In the genomic region with DNA sequence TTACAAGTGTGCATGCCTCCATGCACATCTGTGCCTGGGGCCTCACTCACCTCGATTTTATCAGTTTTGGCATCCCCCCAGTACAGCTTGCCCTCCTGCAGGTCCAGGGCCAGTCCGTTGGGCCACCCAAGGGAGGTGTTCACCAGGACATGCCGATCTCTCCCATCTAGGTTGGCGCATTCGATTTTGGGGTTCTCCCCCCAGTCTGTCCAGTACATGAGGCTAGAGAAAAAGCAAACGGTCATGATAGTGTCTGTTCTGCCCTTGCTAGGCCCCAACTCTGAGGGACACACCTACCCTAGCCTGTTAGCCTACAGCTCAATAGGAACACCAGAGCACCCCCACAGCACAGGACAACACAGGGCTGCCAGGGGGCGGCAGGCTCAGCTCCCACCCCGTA, we compare ENCODE assay signal across 33 mouse cellular contexts.
"Had no signal": no experiment of that assay in that cellular context is flagged by ENCODE, and none has a peak within 500 bp of the region (broad histone marks: within the 10 kb centered on the region; RNA-seq: fewer than 3 reads in every experiment).

No protein-coding gene starts in this region.

- H3K36me3 ChIP-seq: hindbrain, embryonic 15.5 days had no signal

- H3K4me3 ChIP-seq: heart, embryonic 12.5 days; heart, embryonic 13.5 days; heart, embryonic 15.5 days; hindbrain, embryonic 10.5 days; hindbrain, embryonic 12.5 days; hindbrain, embryonic 15.5 days; intestine, embryonic 15.5 days; kidney, embryonic 15.5 days; layer of hippocampus, adult 2 months; left cerebral cortex, adult 2 months had no signal

- H3K9me3 ChIP-seq: heart, embryonic 12.5 days; heart, embryonic 13.5 days; heart, embryonic 15.5 days; hindbrain, embryonic 10.5 days; hindbrain, embryonic 12.5 days; hindbrain, embryonic 15.5 days; intestine, embryonic 15.5 days; kidney, embryonic 15.5 days had no signal

- DNase-seq: heart, postnatal 10 days; heart, postnatal 14 days; heart, postnatal 36 days; heart, postnatal 4 days; kidney, adult 11 months; kidney, adult 18-20 months; kidney, adult 2 months; kidney, adult 8-10 months; kidney, adult 9 months; kidney, postnatal 10 days; kidney, postnatal 14 days; kidney, postnatal 25 days; kidney, postnatal 36 days; kidney, postnatal 4 days; layer of hippocampus, adult 9-11 months; layer of hippocampus, postnatal 36 days had no signal

- H3K9ac ChIP-seq: heart, embryonic 12.5 days; heart, embryonic 13.5 days; heart, embryonic 15.5 days; hindbrain, embryonic 12.5 days; hindbrain, embryonic 14.5 days; hindbrain, embryonic 15.5 days; intestine, embryonic 15.5 days; kidney, embryonic 15.5 days had no signal

- H3K27ac ChIP-seq: heart, embryonic 13.5 days; heart, embryonic 15.5 days; hindbrain, embryonic 10.5 days; hindbrain, embryonic 12.5 days; hindbrain, embryonic 14.5 days; hindbrain, embryonic 15.5 days; intestine, embryonic 15.5 days; kidney, embryonic 15.5 days; kidney, postnatal 0 days; layer of hippocampus, adult 2 months; left cerebral cortex, adult 2 months had no signal

- ATAC-seq: hindbrain, embryonic 16.5 days; inflammation-experienced regulatory T-cells, adult 6 months; intestine, embryonic 15.5 days; intestine, embryonic 16.5 days; intestine, postnatal 0 days had no signal

- H3K27me3 ChIP-seq: heart, embryonic 12.5 days; heart, embryonic 13.5 days; heart, embryonic 15.5 days; hindbrain, embryonic 12.5 days; hindbrain, embryonic 15.5 days; intestine, embryonic 15.5 days; kidney, embryonic 15.5 days had no signal

- H3K4me2 ChIP-seq: heart, embryonic 11.5 days; heart, embryonic 12.5 days; heart, embryonic 13.5 days; heart, embryonic 15.5 days; hindbrain, embryonic 12.5 days; hindbrain, embryonic 14.5 days; hindbrain, embryonic 15.5 days; intestine, embryonic 15.5 days; kidney, embryonic 15.5 days had no signal

- H3K4me1 ChIP-seq: hindbrain, embryonic 15.5 days had no signal
